Mouse (Mus musculus): ENCODE measurements around the gene Vmn1r100.
"Not testable (repeated sequence)": the region's sequence is repeated elsewhere in the genome, so short reads cannot be mapped to it uniquely, and the experiment has no call there.

Gene Vmn1r100

DNA sequence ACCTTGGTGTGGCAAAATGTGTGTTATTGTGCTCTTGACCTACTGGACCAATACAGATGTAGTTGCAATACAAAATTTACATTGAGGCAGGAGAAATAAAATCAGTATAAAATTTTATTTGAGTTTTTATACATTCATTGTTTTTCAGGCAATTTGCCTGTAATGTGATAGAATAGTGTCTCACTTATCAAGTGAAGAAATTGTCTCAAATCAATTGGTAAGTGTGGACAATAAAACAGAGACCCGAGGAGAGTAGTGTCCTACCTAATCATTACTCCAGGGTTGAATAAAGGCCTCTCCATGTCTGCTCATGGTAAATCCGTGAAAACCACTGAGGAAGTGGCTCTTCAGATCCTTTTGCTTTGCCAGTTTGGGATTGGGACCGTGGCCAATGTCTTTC is at the start of gene Vmn1r100:
TSS of gene Vmn1r100 (plus strand) at position 301 of the 400 bp plus-strand sequence.
- not testable (repeated sequence) for DNase-seq (ENCODE audit: low read depth, low spot score)

DNA sequence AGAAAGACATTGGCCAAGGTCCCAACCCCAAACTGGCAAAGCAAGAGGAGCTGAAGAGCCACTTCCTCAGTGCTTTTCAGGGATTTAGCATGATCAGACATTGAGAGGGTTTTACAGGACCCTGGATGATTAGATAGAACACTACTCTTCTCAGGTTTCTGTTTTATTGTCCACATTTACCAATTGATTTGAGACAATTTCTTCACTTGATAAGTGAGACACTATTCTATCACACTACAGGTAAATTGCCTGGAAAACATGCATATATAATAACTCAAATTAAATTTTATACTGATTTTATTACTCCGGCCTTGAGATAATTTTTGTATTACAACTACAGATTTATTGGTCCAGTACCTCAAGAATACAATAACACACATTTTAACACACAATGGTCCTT is 42.4 kb upstream of the Vmn1r100 start, which contains the start of gene Gm5728:
TSS of gene Gm5728 (minus strand) at position 101 of the 400 bp plus-strand sequence.
- not testable (repeated sequence) for DNase-seq (ENCODE audit: low read depth, low spot score)

DNA sequence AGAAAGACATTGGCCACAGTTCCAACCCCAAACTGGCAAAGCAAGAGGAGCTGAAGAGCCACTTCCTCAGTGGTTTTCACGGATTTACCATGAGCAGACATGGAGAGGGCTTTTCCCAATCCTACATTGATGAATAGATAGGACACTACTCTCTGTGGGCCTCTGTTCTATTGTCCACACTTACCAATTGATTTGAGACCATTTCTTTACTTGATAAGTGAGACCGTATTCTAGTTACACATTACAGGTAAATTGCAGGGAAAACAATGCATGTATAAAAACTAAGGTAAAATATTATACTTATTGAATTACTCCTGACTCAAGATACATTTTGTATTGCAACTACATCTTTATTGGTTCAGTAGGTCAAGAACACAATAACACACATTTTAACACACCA is 24.8 kb downstream of the Vmn1r100 start, which contains the start of gene Vmn1r101:
TSS of gene Vmn1r101 (minus strand) at position 101 of the 400 bp plus-strand sequence.
- not testable (repeated sequence) for DNase-seq (ENCODE audit: low read depth, low spot score)
